9 mouse cellular contexts compared by ENCODE assay signal in genomic region chr3:122206279-122207070, GRCm38 (mm10). TPM values are rescaled to one million over a fixed set of nuclear protein-coding genes. Genes with fewer than 3 reads are reported as not detected.
DNase-seq lines count a peak whose midpoint lies in the region; ATAC-seq and TF ChIP-seq lines count a peak whose summit lies in the region.
"Had no signal": no experiment of that assay in that cellular context is flagged by ENCODE, and none has a peak within 500 bp of the region (broad histone marks: within the 10 kb centered on the region; RNA-seq: fewer than 3 reads in every experiment).

No protein-coding gene starts in this region.

- H3K4me2 ChIP-seq in liver, embryonic 12.5 days = no peak overlapping the region

- no peak for TF ChIP-seq EP300 in heart, adult 2 months (IDR thresholded peaks at IDR 0.05; ENCODE audit: insufficient read depth, low read depth, low read length)

- no peak for TF ChIP-seq POLR2A in liver, adult 2 months (IDR thresholded peaks at IDR 0.05; ENCODE audit: extremely low read depth, insufficient read depth, low read length)
- no peak for TF ChIP-seq POLR2A in kidney, adult 2 months (IDR thresholded peaks at IDR 0.05; ENCODE audit: low read depth, low read length)
- no peak for TF ChIP-seq POLR2A in thymus, adult 2 months (IDR thresholded peaks at IDR 0.05; ENCODE audit: control insufficient read depth, extremely low read depth, insufficient read depth, low read length, poor library complexity)
- no peak for TF ChIP-seq POLR2A in heart, adult 2 months (IDR thresholded peaks at IDR 0.05; ENCODE audit: insufficient read depth, low read depth, low read length)

- H3K27ac ChIP-seq in liver, adult 2 months (replicated peaks; ENCODE audit: insufficient read depth, low read depth, low read length) = peak overlapping the region; percentile 79
- no peak overlapping the region for H3K27ac ChIP-seq in liver, embryonic 12.5 days
- peak overlapping the region; percentile 90 for H3K27ac ChIP-seq in kidney, adult 2 months (ENCODE audit: insufficient read depth, low read depth, low read length)
- H3K27ac ChIP-seq in thymus, adult 2 months (ENCODE audit: control insufficient read depth, insufficient read depth, low read length) = no peak overlapping the region
- no peak overlapping the region for H3K27ac ChIP-seq in heart, adult 2 months

- H3K27me3 ChIP-seq in liver, adult 2 months (ENCODE audit: control insufficient read depth, insufficient read depth, low read length) = no peaks in the 10 kb centered on the region
- H3K27me3 ChIP-seq in liver, embryonic 12.5 days (replicated peaks) = no peaks in the 10 kb centered on the region
- H3K27me3 ChIP-seq in kidney, adult 2 months (replicated peaks; ENCODE audit: control insufficient read depth, insufficient read depth, low read length) = no peaks in the 10 kb centered on the region
- no peaks in the 10 kb centered on the region for H3K27me3 ChIP-seq in thymus, adult 2 months (ENCODE audit: control insufficient read depth, insufficient read depth, low read length)
- no peaks in the 10 kb centered on the region for H3K27me3 ChIP-seq in heart, adult 2 months (ENCODE audit: control insufficient read depth, insufficient read depth, low read length)

- no peaks in the 10 kb centered on the region for H3K79me2 ChIP-seq in liver, adult 2 months (ENCODE audit: control insufficient read depth, insufficient read depth, low read length)
- no peaks in the 10 kb centered on the region for H3K79me2 ChIP-seq in heart, adult 2 months (replicated peaks; ENCODE audit: control insufficient read depth, insufficient read depth, low read length)

- peaks cover 34% of the 10 kb centered on the region for H3K4me1 ChIP-seq in liver, adult 2 months (ENCODE audit: control insufficient read depth, insufficient read depth, low read length)
- H3K4me1 ChIP-seq in liver, embryonic 12.5 days = peaks cover 16% of the 10 kb centered on the region; the same call in 1 of the 2 replicates
- peaks cover 34% of the 10 kb centered on the region for H3K4me1 ChIP-seq in kidney, adult 2 months (ENCODE audit: control insufficient read depth, insufficient read depth, low read length)
- peaks cover 6% of the 10 kb centered on the region for H3K4me1 ChIP-seq in thymus, adult 2 months (replicated peaks; ENCODE audit: control insufficient read depth, insufficient read depth, low read length)
- no peaks in the 10 kb centered on the region for H3K4me1 ChIP-seq in heart, adult 2 months (ENCODE audit: control insufficient read depth, insufficient read depth, low read length)

- intact Hi-C loops in heart, adult 2 months (cut with DNase I) = no loop called here

- H3K9ac ChIP-seq in liver, adult 2 months (ENCODE audit: low read depth, low read length) = no peak overlapping the region
- no peak overlapping the region for H3K9ac ChIP-seq in liver, embryonic 12.5 days
- no peak overlapping the region for H3K9ac ChIP-seq in heart, adult 2 months (ENCODE audit: low read depth, low read length)

- no peaks in the 10 kb centered on the region for H3K36me3 ChIP-seq in liver, adult 2 months (ENCODE audit: control insufficient read depth, insufficient read depth, low read length)
- H3K36me3 ChIP-seq in liver, embryonic 12.5 days = no peaks in the 10 kb centered on the region
- H3K36me3 ChIP-seq in kidney, adult 2 months (ENCODE audit: control insufficient read depth, insufficient read depth, low read length) = no peaks in the 10 kb centered on the region
- no peaks in the 10 kb centered on the region for H3K36me3 ChIP-seq in thymus, adult 2 months (ENCODE audit: control insufficient read depth, insufficient read depth, low read length)
- no peaks in the 10 kb centered on the region for H3K36me3 ChIP-seq in heart, adult 2 months (ENCODE audit: control insufficient read depth, insufficient read depth, low read length)

- no peak for ATAC-seq in liver, embryonic 12.5 days
- 0 out of 2 replicates have a peak, but pooled peaks have one; percentile 8 for ATAC-seq in megakaryocyte-erythroid progenitor cell, adult 5-6 weeks (replicated peaks; ENCODE audit: low FRiP score, low TSS enrichment, poor library complexity, severe bottlenecking)

- no peak for TF ChIP-seq CTCF in liver, adult 2 months (IDR thresholded peaks at IDR 0.05; ENCODE audit: low read depth, low read length)
- TF ChIP-seq CTCF in kidney, adult 2 months (conservative IDR thresholded peaks at IDR 0.05; ENCODE audit: insufficient read depth, insufficient read length, low read depth, low read length) = no peak
- no peak for TF ChIP-seq CTCF in thymus, adult 2 months (IDR thresholded peaks at IDR 0.05; ENCODE audit: borderline replicate concordance, control insufficient read depth, extremely low read depth, insufficient read depth, low read length, poor library complexity)
- TF ChIP-seq CTCF in heart, adult 2 months (IDR thresholded peaks at IDR 0.05) = no peak

- DNase-seq in liver, adult 2 months (ENCODE audit: extremely low read depth, low read depth, low spot score) = peak; percentile 99
- peak; percentile 91 to 95 for DNase-seq in cerebellum, adult 18-20 months
- DNase-seq in kidney, adult 2 months = peak; percentile 92
- DNase-seq in layer of hippocampus, adult 9-11 months = no peak
- DNase-seq in thymus, adult 2 months = no peak
- no peak for DNase-seq in heart, adult 2 months
- DNase-seq: lung, adult 18-20 months had no signal

- 17% methylated on average over 8 of the region's 8 CpGs for WGBS in liver, adult 2 months
- 63% methylated on average over 8 of the region's 8 CpGs for WGBS in liver, embryonic 12.5 days (ENCODE audit: insufficient replicate concordance)
- WGBS in kidney, adult 2 months = 26% methylated on average over 8 of the region's 8 CpGs
- 95% methylated on average over 8 of the region's 8 CpGs for WGBS in thymus, adult 2 months
- WGBS in heart, adult 2 months = 60% methylated on average over 8 of the region's 8 CpGs

- H3K4me3 ChIP-seq in liver, adult 2 months (ENCODE audit: insufficient read depth, low read depth, low read length) = no peak overlapping the region
- H3K4me3 ChIP-seq in liver, embryonic 12.5 days = no peak overlapping the region
- H3K4me3 ChIP-seq in kidney, adult 2 months (ENCODE audit: insufficient read depth, low read depth, low read length) = peak overlapping the region; percentile 7; the same call in 1 of the 2 replicates
- no peak overlapping the region for H3K4me3 ChIP-seq in thymus, adult 2 months (ENCODE audit: control insufficient read depth, insufficient read depth, low read length)
- no peak overlapping the region for H3K4me3 ChIP-seq in heart, adult 2 months

- H3K9me3 ChIP-seq in liver, embryonic 12.5 days (replicated peaks) = no peaks in the 10 kb centered on the region

RNA-seq across cellular contexts. Expression of gene Gclm, which starts 38.9 kb away (rescaled TPM):
- total RNA-seq in liver, adult 2 months (2014; rRNA removed) = 57.6 and 116 TPM in 2 replicates
- polyA plus RNA-seq in liver, adult 2 months (2012; rRNA removed) = 236 and 311 TPM in 2 replicates
- polyA plus RNA-seq in liver, embryonic 12.5 days (2016; fragmentation: Nextera tagmentation; extraction: Ambion mirVana) = 596 and 604 TPM in 2 replicates
- 227 and 313 TPM in 2 replicates for polyA plus RNA-seq in kidney, adult 2 months (2012; rRNA removed)
- 293 and 359 TPM in 2 replicates for total RNA-seq in megakaryocyte-erythroid progenitor cell, adult 5-6 weeks (2014; fragmentation: Nextera tagmentation)
- total RNA-seq in megakaryocyte-erythroid progenitor cell, adult 5-6 weeks (2017) = 158 and 161 TPM in 2 replicates
- 32.5 and 53.3 TPM in 2 replicates for polyA plus RNA-seq in thymus, adult 2 months (2012; rRNA removed)
- 10 to 100 TPM; 44.8 to 51.4 TPM for total RNA-seq in heart, adult 2 months (2021)
- polyA plus RNA-seq in heart, adult 2 months (2012; rRNA removed) = 20.7 and 22.5 TPM in 2 replicates

Comparison
In these comparisons a context has a peak if more than half of its experiments do, and no peak if none do; other contexts are left out.
1. H3K27ac ChIP-seq: peak in liver, adult 2 months (single experiment) and kidney, adult 2 months (single experiment); none in liver, embryonic 12.5 days (single experiment), thymus, adult 2 months (single experiment) and heart, adult 2 months (single experiment).
2. DNase-seq: peak in liver, adult 2 months (single experiment), cerebellum, adult 18-20 months (2 of 2) and kidney, adult 2 months (single experiment); none in layer of hippocampus, adult 9-11 months (single experiment), thymus, adult 2 months (single experiment) and heart, adult 2 months (0 of 2).